Mouse (Mus musculus) lung, postnatal 4 days (tissue): ENCODE results near the gene Vegfb.
"Not testable (repeated sequence)": the region's sequence is repeated elsewhere in the genome, so short reads cannot be mapped to it uniquely, and the experiment has no call there.

Source experiments
- DNase-seq, 2 experiments: peaks; one replicate each; pipeline ENCODE4 v3.0.0; 2021

The Vegfb gene

GRCm38 (mm10) chr19:6992011-6992858 is 4.8 kb upstream of the Vegfb start, which contains the start of gene Dnajc4:
TSS of gene Dnajc4 (minus strand) at chr19:6992572.
- peak; percentile 97 to 98 for DNase-seq

GRCm38 (mm10) chr19:6991166-6991565 is 3.7 kb upstream of the Vegfb start:
- DNase-seq = not testable (repeated sequence)

GRCm38 (mm10) chr19:6990712-6991111 is 3.3 kb upstream of the Vegfb start:
- DNase-seq = no peak

GRCm38 (mm10) chr19:6989251-6989650 is 1.8 kb upstream of the Vegfb start:
- no peak for DNase-seq

GRCm38 (mm10) chr19:6987904-6988285 is 444 bp upstream of the Vegfb start:
- DNase-seq = no peak

- DNase-seq = no peak
Measured at GRCm38 (mm10) chr19:6985951-6986708, 1.3 kb downstream of the Vegfb start.

- DNase-seq = no peak
Measured at GRCm38 (mm10) chr19:6985300-6985699, 2.2 kb downstream of the Vegfb start.

- DNase-seq = no peak
Measured at GRCm38 (mm10) chr19:6983621-6984020, 3.8 kb downstream of the Vegfb start.

GRCm38 (mm10) chr19:6981465-6981864 is 6.0 kb downstream of the Vegfb start:
- no peak for DNase-seq

- peak; percentile 99 for DNase-seq
Measured at GRCm38 (mm10) chr19:6980381-6981093, 6.9 kb downstream of the Vegfb start, which contains the start of gene Fkbp2. TSS of gene Fkbp2 (minus strand) at chr19:6980501.

GRCm38 (mm10) chr19:6979486-6980380 is 7.7 kb downstream of the Vegfb start:
- peak; percentile 99 to 100 for DNase-seq

GRCm38 (mm10) chr19:6979001-6979479 is 8.4 kb downstream of the Vegfb start:
- DNase-seq = peak in 1 of 2 experiments; percentile 45

GRCm38 (mm10) chr19:6978639-6978974 is 8.8 kb downstream of the Vegfb start:
- DNase-seq = no peak

- no peak for DNase-seq
Measured at GRCm38 (mm10) chr19:6977759-6978638, 9.5 kb downstream of the Vegfb start.

- DNase-seq = peak; percentile 76 to 81
Measured at GRCm38 (mm10) chr19:6975537-6976521, 11.6 kb downstream of the Vegfb start, which contains the start of gene Plcb3. TSS of gene Plcb3 (minus strand) at chr19:6976470.

- peak; percentile 87 to 88 for DNase-seq
Measured at GRCm38 (mm10) chr19:6974211-6975205, 12.9 kb downstream of the Vegfb start, which contains the start of gene Ppp1r14b. TSS of gene Ppp1r14b (plus strand) at chr19:6974968.

- no peak for DNase-seq
Measured at GRCm38 (mm10) chr19:6973581-6974190, 13.8 kb downstream of the Vegfb start.
